Mouse (Mus musculus) liver, adult 2 months (tissue): Measurements from ENCODE around the gene Thap3.

Experiments used
- CTCF ChIP-seq: fragments of 200-500 bp; IDR thresholded peaks from 2 replicates; pipeline ENCODE4 v1.5.1; 2011; ENCODE audit warnings: low read depth, low read length, control low read depth
- POLR2A ChIP-seq: fragments of 200-500 bp; IDR thresholded peaks from 2 replicates; pipeline ENCODE4 v1.6.1; 2011; ENCODE audit warnings: low read length, control low read depth; ENCODE audit not compliant: insufficient read depth; ENCODE audit errors: extremely low read depth

DNA sequence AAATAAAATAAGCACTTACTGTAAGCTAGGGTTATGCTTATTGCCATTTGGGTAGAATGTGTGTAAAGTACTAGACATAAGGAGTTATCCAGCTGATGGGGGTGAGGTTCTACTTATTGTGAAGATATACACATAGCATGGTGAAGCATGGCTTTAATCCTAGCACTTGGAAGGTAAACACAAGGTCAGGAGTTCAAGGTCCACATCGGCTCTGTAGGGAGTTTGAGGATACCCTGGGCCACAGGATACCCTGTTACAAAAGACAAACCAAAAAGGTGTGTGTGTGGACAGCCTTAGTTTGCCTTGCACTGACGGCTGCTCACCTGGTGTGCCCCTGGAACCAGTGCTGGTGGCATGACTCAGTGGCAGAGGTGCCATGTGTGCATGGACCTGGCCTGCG lies 50.7 kb downstream of the Thap3 start:
- TF ChIP-seq POLR2A (no peak), CTCF (no peak)
